Mouse (Mus musculus) heart, embryonic 15.5 days (tissue): Measurements from ENCODE around the gene Srgap3. TPM values are rescaled to one million over a fixed set of nuclear protein-coding genes. Genes with fewer than 3 reads are reported as not detected.
A peak's percentile ranks its signal among the peaks of the same experiment; 100 is the strongest.

Experiments used
- ATAC-seq: fragments of 200-750 bp; cut with Nextera tagmentation; replicated peaks from 2 replicates; pipeline ENCODE4 v1.8.0; 2017; ENCODE audit warnings: low read depth, moderate TSS enrichment; ENCODE audit not compliant: insufficient number of reproducible peaks, insufficient read depth, low FRiP score
- H3K27ac ChIP-seq: fragments of 300-500 bp; sonication (generic); 2 replicates; pipeline ENCODE4 v1.5.1; 2015; ENCODE audit warnings: mild to moderate bottlenecking, inconsistent platforms
- H3K27me3 ChIP-seq: fragments of 300-500 bp; sonication (generic); 2 replicates; pipeline ENCODE4 v1.6.1; 2015; ENCODE audit warnings: inconsistent platforms
- H3K36me3 ChIP-seq: fragments of 300-500 bp; sonication (generic); 2 replicates; pipeline ENCODE4 v1.6.1; 2015; ENCODE audit warnings: mild to moderate bottlenecking, inconsistent platforms
- H3K4me1 ChIP-seq: fragments of 300-500 bp; sonication (generic); replicated peaks from 2 replicates; pipeline ENCODE4 v1.6.1; 2015; ENCODE audit warnings: inconsistent platforms
- H3K4me2 ChIP-seq: fragments of 300-500 bp; sonication (generic); 2 replicates; pipeline ENCODE4 v1.6.1; 2015; ENCODE audit warnings: inconsistent platforms, mild to moderate bottlenecking, moderate library complexity
- H3K4me3 ChIP-seq: fragments of 300-500 bp; sonication (generic); 2 replicates; pipeline ENCODE4 v1.5.1; 2015; ENCODE audit warnings: mild to moderate bottlenecking, inconsistent platforms
- H3K9ac ChIP-seq: fragments of 300-500 bp; sonication (generic); 2 replicates; pipeline ENCODE4 v1.6.1; 2015; ENCODE audit warnings: mild to moderate bottlenecking, inconsistent platforms
- H3K9me3 ChIP-seq: fragments of 300-500 bp; sonication (generic); replicated peaks from 2 replicates; pipeline ENCODE4 v1.6.1; 2016; ENCODE audit warnings: inconsistent platforms
- WGBS: fragments of 180-500 bp; shearing (Covaris S2); methylation state at CpG from one replicate; pipeline ENCODE4 v1.1.7; 2015; ENCODE audit warnings: mixed read lengths; 5-methylcytosine and 5-hydroxymethylcytosine counted together
- polyA plus RNA-seq: library from polyadenylated mRNA; unstranded; fragments of >200 nt; fragmentation: Nextera tagmentation; extraction: Ambion mirVana; gene quantifications from 2 replicates; pipeline ENCODE4 v1.2.1, GENCODE M21; 2015

Gene Srgap3
- polyA plus RNA-seq, 1 experiment from 2014 or later: 1.0 TPM

- Histone ChIP-seq H3K4me3 (no peak overlapping the region), H3K27ac (no peak overlapping the region), H3K9ac (no peak overlapping the region), H3K4me1 (peaks cover 10% of the 10 kb centered on the region), H3K27me3 (no peaks in the 10 kb centered on the region), H3K9me3 (no peaks in the 10 kb centered on the region), H3K4me2 (no peak overlapping the region), H3K36me3 (no peaks in the 10 kb centered on the region)
- 87% methylated on average over 5 of the region's 5 CpGs for WGBS
- ATAC-seq: no peak; the same call in 1 of the 2 replicates
These were observed 43.3 kb downstream of the Srgap3 start for GRCm38 (mm10) chr6:112903796-112904195.

- Histone ChIP-seq H3K27ac (no peak overlapping the region), H3K4me2 (0 out of 2 replicates have a peak overlapping the region, but pooled peaks have one; percentile 1), H3K9me3 (no peaks in the 10 kb centered on the region), H3K36me3 (no peaks in the 10 kb centered on the region), H3K4me3 (no peak overlapping the region), H3K4me1 (peaks cover 10% of the 10 kb centered on the region), H3K9ac (no peak overlapping the region), H3K27me3 (no peaks in the 10 kb centered on the region)
- ATAC-seq: no peak
- WGBS: 24% methylated on average over 7 of the region's 7 CpGs
These were observed 43.8 kb downstream of the Srgap3 start for GRCm38 (mm10) chr6:112903226-112903625.

GRCm38 (mm10) chr6:112902791-112903190, 44.3 kb downstream of the Srgap3 start:
- 18% methylated on average over 4 of the region's 4 CpGs for whole genome bisulfite sequencing

GRCm38 (mm10) chr6:112900306-112900705, 46.8 kb downstream of the Srgap3 start:
- Histone ChIP-seq H3K9me3 (no peaks in the 10 kb centered on the region), H3K4me2 (no peak overlapping the region), H3K4me3 (no peak overlapping the region), H3K9ac (no peak overlapping the region), H3K27me3 (no peaks in the 10 kb centered on the region), H3K36me3 (no peaks in the 10 kb centered on the region), H3K27ac (no peak overlapping the region), H3K4me1 (peaks cover 10% of the 10 kb centered on the region)
- WGBS: 86% methylated on average over 6 of the region's 6 CpGs
- ATAC-seq: no peak

More at GRCm38 (mm10) chr6:112902791-112903190, 44.3 kb downstream of the Srgap3 start:
- peaks cover 10% of the 10 kb centered on the region for H3K4me1 ChIP-seq
- H3K9me3 ChIP-seq: no peaks in the 10 kb centered on the region
- H3K4me2 ChIP-seq: 0 out of 2 replicates have a peak overlapping the region, but pooled peaks have one; percentile 1
- H3K9ac ChIP-seq: no peak overlapping the region
- no peak overlapping the region for H3K27ac ChIP-seq
- H3K4me3 ChIP-seq: no peak overlapping the region
- 0 out of 2 replicates have a peak, but pooled peaks have one; percentile 44 for ATAC-seq
- no peaks in the 10 kb centered on the region for H3K36me3 ChIP-seq
- H3K27me3 ChIP-seq: no peaks in the 10 kb centered on the region

GRCm38 (mm10) chr6:112899711-112900110, 47.4 kb downstream of the Srgap3 start:
- no peak for ATAC-seq
- no peaks in the 10 kb centered on the region for H3K9me3 ChIP-seq
- no peak overlapping the region for H3K4me2 ChIP-seq
- no peaks in the 10 kb centered on the region for H3K27me3 ChIP-seq
- no peaks in the 10 kb centered on the region for H3K36me3 ChIP-seq
- H3K27ac ChIP-seq: no peak overlapping the region
- H3K4me3 ChIP-seq: no peak overlapping the region
- peaks cover 10% of the 10 kb centered on the region for H3K4me1 ChIP-seq
- WGBS: 64% methylated on average over 1 of the region's 1 CpGs
- H3K9ac ChIP-seq: no peak overlapping the region

GRCm38 (mm10) chr6:112899276-112899675, 47.8 kb downstream of the Srgap3 start:
- no peak overlapping the region for H3K27ac ChIP-seq
- H3K4me3 ChIP-seq: no peak overlapping the region
- H3K27me3 ChIP-seq: no peaks in the 10 kb centered on the region
- H3K4me1 ChIP-seq: peaks cover 10% of the 10 kb centered on the region
- no peaks in the 10 kb centered on the region for H3K36me3 ChIP-seq
- no peaks in the 10 kb centered on the region for H3K9me3 ChIP-seq
- H3K4me2 ChIP-seq: no peak overlapping the region
- WGBS: 82% methylated on average over 5 of the region's 5 CpGs
- ATAC-seq: no peak
- H3K9ac ChIP-seq: no peak overlapping the region

- Histone ChIP-seq H3K9ac (no peak overlapping the region), H3K4me3 (no peak overlapping the region), H3K27me3 (no peaks in the 10 kb centered on the region), H3K27ac (no peak overlapping the region), H3K36me3 (no peaks in the 10 kb centered on the region), H3K9me3 (no peaks in the 10 kb centered on the region), H3K4me1 (peaks cover 10% of the 10 kb centered on the region), H3K4me2 (no peak overlapping the region)
- WGBS: 78% methylated on average over 4 of the region's 4 CpGs
- ATAC-seq: no peak
These were observed 48.6 kb downstream of the Srgap3 start for GRCm38 (mm10) chr6:112898435-112898834.

- H3K9me3 ChIP-seq: no peaks in the 10 kb centered on the region
- ATAC-seq: no peak
- no peak overlapping the region for H3K4me2 ChIP-seq
- 40% methylated on average over 11 of the region's 11 CpGs for WGBS
- H3K9ac ChIP-seq: no peak overlapping the region
- H3K27ac ChIP-seq: no peak overlapping the region
- H3K27me3 ChIP-seq: no peaks in the 10 kb centered on the region
- no peaks in the 10 kb centered on the region for H3K4me1 ChIP-seq
- H3K4me3 ChIP-seq: no peak overlapping the region
- H3K36me3 ChIP-seq: no peaks in the 10 kb centered on the region
These were observed 50.7 kb downstream of the Srgap3 start for GRCm38 (mm10) chr6:112896372-112896771.

- 58% methylated on average over 2 of the region's 2 CpGs for WGBS
- no peak overlapping the region for H3K4me3 ChIP-seq
- H3K4me2 ChIP-seq: no peak overlapping the region
- H3K9me3 ChIP-seq: no peaks in the 10 kb centered on the region
- no peak overlapping the region for H3K27ac ChIP-seq
- ATAC-seq: no peak
- no peaks in the 10 kb centered on the region for H3K36me3 ChIP-seq
- H3K27me3 ChIP-seq: peaks cover 4% of the 10 kb centered on the region; the same call in 1 of the 2 replicates
- no peak overlapping the region for H3K9ac ChIP-seq
- no peaks in the 10 kb centered on the region for H3K4me1 ChIP-seq
These were observed 56.7 kb downstream of the Srgap3 start for GRCm38 (mm10) chr6:112890331-112890751.

GRCm38 (mm10) chr6:112883588-112884135, 63.4 kb downstream of the Srgap3 start:
- no peaks in the 10 kb centered on the region for H3K36me3 ChIP-seq
- 75% methylated on average over 5 of the region's 5 CpGs for WGBS
- no peak overlapping the region for H3K9ac ChIP-seq
- H3K4me1 ChIP-seq: no peaks in the 10 kb centered on the region
- no peak overlapping the region for H3K4me3 ChIP-seq
- H3K4me2 ChIP-seq: no peak overlapping the region
- H3K9me3 ChIP-seq: no peaks in the 10 kb centered on the region
- peaks cover 15% of the 10 kb centered on the region; the same call in 1 of the 2 replicates for H3K27me3 ChIP-seq
- H3K27ac ChIP-seq: no peak overlapping the region
- no peak for ATAC-seq

- H3K4me3 ChIP-seq: no peak overlapping the region
- H3K4me1 ChIP-seq: no peaks in the 10 kb centered on the region
- no peak overlapping the region for H3K27ac ChIP-seq
- no peaks in the 10 kb centered on the region for H3K9me3 ChIP-seq
- no peak overlapping the region for H3K9ac ChIP-seq
- H3K4me2 ChIP-seq: no peak overlapping the region
- no peak for ATAC-seq
- H3K27me3 ChIP-seq: peaks cover 10% of the 10 kb centered on the region; the same call in 1 of the 2 replicates
- 51% methylated on average over 5 of the region's 5 CpGs for WGBS
- no peaks in the 10 kb centered on the region for H3K36me3 ChIP-seq
These were observed 67.0 kb downstream of the Srgap3 start for GRCm38 (mm10) chr6:112880048-112880534.

- no peak for ATAC-seq
- WGBS: 53% methylated on average over 5 of the region's 5 CpGs
- H3K4me3 ChIP-seq: no peak overlapping the region
- no peaks in the 10 kb centered on the region for H3K9me3 ChIP-seq
- H3K9ac ChIP-seq: no peak overlapping the region
- no peak overlapping the region for H3K4me2 ChIP-seq
- H3K27me3 ChIP-seq: peaks cover 3% of the 10 kb centered on the region; the same call in 1 of the 2 replicates
- no peak overlapping the region for H3K27ac ChIP-seq
- no peaks in the 10 kb centered on the region for H3K36me3 ChIP-seq
- no peaks in the 10 kb centered on the region for H3K4me1 ChIP-seq
These were observed 67.9 kb downstream of the Srgap3 start for GRCm38 (mm10) chr6:112879154-112879553.
